Mouse (Mus musculus) G1E (cell line): Measurements from ENCODE around the gene Lamc2. TPM values are rescaled to one million over a fixed set of nuclear protein-coding genes. Genes with fewer than 3 reads are reported as not detected.
A peak's percentile ranks its signal among the peaks of the same experiment; 100 is the strongest.

Experiments used
- ATAC-seq: 2 replicates; pipeline ENCODE4 v1.8.0; 2016; ENCODE audit warnings: mild to moderate bottlenecking; ENCODE audit not compliant: insufficient number of reproducible peaks, poor library complexity, low FRiP score, severe bottlenecking; ENCODE audit errors: extremely low read depth
- DNase-seq: peaks from one replicate; pipeline ENCODE4 v3.0.0; 2012; ENCODE audit warnings: low spot score
- H3K27me3 ChIP-seq: 2 replicates; pipeline ENCODE4 v1.6.1; 2012; ENCODE audit warnings: mild to moderate bottlenecking, low read length, inconsistent platforms; ENCODE audit not compliant: insufficient read depth
- H3K36me3 ChIP-seq: replicated peaks from 2 replicates; pipeline ENCODE3; 2012; ENCODE audit warnings: mild to moderate bottlenecking, inconsistent platforms
- H3K4me1 ChIP-seq: 2 replicates; pipeline ENCODE4 v1.6.1; 2012; ENCODE audit warnings: low read depth, low read length, inconsistent platforms, mixed read lengths; ENCODE audit not compliant: insufficient read depth
- H3K4me3 ChIP-seq: 2 replicates; pipeline ENCODE4 v1.5.1; 2012; ENCODE audit warnings: low read depth, mild to moderate bottlenecking, inconsistent platforms, low read length, moderate library complexity, mixed read lengths
- H3K9me3 ChIP-seq: replicated peaks from 2 replicates; pipeline ENCODE4 v1.6.1; 2012; ENCODE audit warnings: inconsistent platforms
- CTCF ChIP-seq: IDR thresholded peaks from 2 replicates; pipeline ENCODE4 v1.5.1; 2012; ENCODE audit warnings: low read depth, low read length, inconsistent platforms, mixed read lengths
- GATA1 ChIP-seq: IDR thresholded peaks from 2 replicates; pipeline ENCODE4 v1.6.1; 2012; ENCODE audit warnings: borderline replicate concordance, low read length, inconsistent platforms, mixed read lengths
- GATA2 ChIP-seq: IDR thresholded peaks from 2 replicates; pipeline ENCODE4 v1.6.1; 2012; ENCODE audit warnings: low read depth, low read length, inconsistent platforms, borderline replicate concordance
- POLR2AphosphoS5 ChIP-seq: IDR thresholded peaks from 2 replicates; pipeline ENCODE4 v1.6.1; 2012; ENCODE audit warnings: low read depth, low read length, inconsistent platforms; ENCODE audit not compliant: insufficient replicate concordance
- TAL1 ChIP-seq: conservative IDR thresholded peaks from 2 replicates; pipeline ENCODE4 v1.6.1; 2012; ENCODE audit warnings: low read depth, low read length, inconsistent platforms, mixed read lengths
- polyA plus RNA-seq: library from polyadenylated mRNA; stranded (reverse); fragments of >175 nt; gene quantifications from 2 replicates; pipeline ENCODE4 v1.2.3, GENCODE M21; 2012
- total RNA-seq, 2 experiments: library from RNA; stranded (forward) in 1 of 2; stranded (reverse) in 1 of 2; fragments of 200-1000 nt in 1 of 2; fragments of >200 nt in 1 of 2; fragmentation: Nextera tagmentation in 1 of 2; gene quantifications; 2 replicates each; pipeline ENCODE4 v1.2.3; 2014 to 2017

Lamc2 gene
- total and polyA plus RNA-seq, 3 experiments = 0.11 TPM; not detected in 2

DNA sequence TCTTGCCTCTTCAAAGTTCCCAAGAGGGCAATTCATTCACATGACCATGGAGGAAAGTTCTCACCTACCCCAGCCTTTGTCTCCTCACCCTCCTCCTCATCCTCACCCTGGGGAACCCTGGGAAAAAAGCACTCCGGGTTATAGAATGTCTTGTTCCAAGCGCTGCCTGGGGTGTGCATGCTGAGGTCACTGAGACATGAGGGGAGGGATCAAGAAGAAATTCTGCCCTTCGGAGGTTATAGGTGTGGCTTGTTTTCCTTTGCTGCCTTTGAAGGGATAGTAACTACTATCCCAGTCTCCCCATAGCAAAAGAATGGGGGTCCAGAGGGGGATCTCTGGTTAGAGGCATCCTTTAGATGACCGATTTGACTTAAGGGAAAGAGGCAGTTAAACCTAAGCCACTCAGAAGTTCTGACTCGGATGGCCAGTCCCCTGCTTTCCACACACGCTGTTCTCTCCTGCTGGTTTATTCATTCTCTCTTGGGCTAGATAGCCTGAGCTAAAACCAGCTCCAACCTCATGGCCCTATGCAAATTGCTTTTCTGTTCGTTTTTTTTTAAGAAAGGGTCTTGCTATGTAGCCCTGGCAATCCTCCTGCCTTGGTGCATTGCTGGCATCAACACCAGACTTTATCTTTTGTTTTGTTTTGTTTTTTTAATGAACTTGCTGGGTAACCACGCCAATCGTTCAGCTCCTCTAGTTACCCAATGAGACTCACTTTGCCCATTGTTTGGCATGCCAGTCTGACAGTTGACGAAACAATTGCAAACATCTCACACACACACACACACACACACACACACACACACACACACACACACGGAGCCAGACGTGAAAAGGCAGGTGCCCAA, 91.8 kb downstream of the Lamc2 start:
- TF ChIP-seq POLR2AphosphoS5 = no peak
- no peak for TF ChIP-seq CTCF
- TF ChIP-seq GATA2 = no peak
- TF ChIP-seq GATA1 = no peak
- TF ChIP-seq TAL1 = no peak
- DNase-seq = no peak
- peaks cover 38% of the 10 kb centered on the region for H3K27me3 ChIP-seq
- no peaks in the 10 kb centered on the region for H3K36me3 ChIP-seq
- no peaks in the 10 kb centered on the region for H3K9me3 ChIP-seq
- no peak for ATAC-seq
- no peak overlapping the region for H3K4me3 ChIP-seq
- peaks cover 55% of the 10 kb centered on the region for H3K4me1 ChIP-seq

GRCm38 (mm10) chr1:153093581-153093980, 92.7 kb downstream of the Lamc2 start:
- H3K9me3 ChIP-seq = no peaks in the 10 kb centered on the region
- H3K36me3 ChIP-seq = no peaks in the 10 kb centered on the region
- DNase-seq = no peak
- TF ChIP-seq GATA2 = no peak
- TF ChIP-seq GATA1 = no peak
- no peak for TF ChIP-seq POLR2AphosphoS5
- TF ChIP-seq TAL1 = no peak
- no peak for TF ChIP-seq CTCF
- H3K27me3 ChIP-seq = peaks cover 30% of the 10 kb centered on the region
- no peak for ATAC-seq
- H3K4me3 ChIP-seq = peak overlapping the region; percentile 50; the same call in 1 of the 2 replicates
- peaks cover 56% of the 10 kb centered on the region for H3K4me1 ChIP-seq

DNA sequence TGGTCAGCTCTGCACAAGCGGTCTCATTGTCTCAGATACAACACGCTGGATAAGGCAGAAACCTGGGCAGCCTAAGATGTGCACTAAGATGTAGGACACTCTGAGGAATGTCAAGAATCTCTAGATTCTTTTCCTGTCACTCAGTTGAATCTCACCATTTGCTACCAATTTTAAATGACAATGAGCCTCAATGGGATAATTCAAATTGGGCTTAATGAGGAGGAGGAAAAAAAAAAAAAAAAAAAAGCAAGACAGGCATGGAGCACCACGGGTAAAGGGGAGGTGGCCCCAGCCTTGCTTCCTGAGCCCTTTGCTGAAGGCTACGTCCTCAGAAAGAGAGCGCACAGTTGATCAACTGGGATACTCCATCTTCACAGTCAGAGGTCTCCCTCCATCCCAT, 93.1 kb downstream of the Lamc2 start:
- DNase-seq (no peak), ATAC-seq (no peak)
- Histone ChIP-seq H3K27me3 (peaks cover 26% of the 10 kb centered on the region), H3K4me1 (peaks cover 56% of the 10 kb centered on the region), H3K4me3 (peak overlapping the region; percentile 40; the same call in 1 of the 2 replicates), H3K36me3 (no peaks in the 10 kb centered on the region), H3K9me3 (no peaks in the 10 kb centered on the region)
- no peak for TF ChIP-seq CTCF

- Histone ChIP-seq H3K9me3 (no peaks in the 10 kb centered on the region), H3K4me3 (peak overlapping the region; percentile 28; the same call in 1 of the 2 replicates), H3K27me3 (peaks cover 23% of the 10 kb centered on the region), H3K4me1 (peaks cover 59% of the 10 kb centered on the region), H3K36me3 (no peaks in the 10 kb centered on the region)
- ATAC-seq (peak; percentile 64), DNase-seq (peak; percentile 69)
- TF ChIP-seq CTCF (no peak), GATA2 (no peak), POLR2AphosphoS5 (no peak), GATA1 (no peak), TAL1 (no peak)
These were observed 93.8 kb downstream of the Lamc2 start for GRCm38 (mm10) chr1:153092237-153092975.

GRCm38 (mm10) chr1:153091438-153092236, 94.6 kb downstream of the Lamc2 start:
- no peak for TF ChIP-seq TAL1
- no peak for TF ChIP-seq CTCF
- DNase-seq (no peak), ATAC-seq (no peak)

GRCm38 (mm10) chr1:153090807-153091206, 95.4 kb downstream of the Lamc2 start:
- Histone ChIP-seq H3K27me3 (peaks cover 14% of the 10 kb centered on the region), H3K36me3 (no peaks in the 10 kb centered on the region), H3K4me3 (no peak overlapping the region; the same call in 1 of the 2 replicates), H3K4me1 (peaks cover 65% of the 10 kb centered on the region), H3K9me3 (no peaks in the 10 kb centered on the region)
- ATAC-seq = no peak
- no peak for DNase-seq
- TF ChIP-seq POLR2AphosphoS5 = no peak
- TF ChIP-seq TAL1 = no peak
- no peak for TF ChIP-seq GATA1
- no peak for TF ChIP-seq CTCF
- no peak for TF ChIP-seq GATA2

More at GRCm38 (mm10) chr1:153091438-153092236, 94.6 kb downstream of the Lamc2 start:
- no peaks in the 10 kb centered on the region for H3K36me3 ChIP-seq
- H3K27me3 ChIP-seq = peaks cover 16% of the 10 kb centered on the region
- peaks cover 60% of the 10 kb centered on the region for H3K4me1 ChIP-seq
- H3K4me3 ChIP-seq = peak overlapping the region; percentile 28; the same call in 1 of the 2 replicates
- H3K9me3 ChIP-seq = no peaks in the 10 kb centered on the region
